Mouse (Mus musculus) forebrain, embryonic 10.5 days (tissue): ENCODE measurements around the gene Dcst1. TPM values are rescaled to one million over a fixed set of nuclear protein-coding genes. Genes with fewer than 3 reads are reported as not detected.

Experiments used
- DNase-seq: peaks from one replicate; pipeline ENCODE4 v3.0.0-alpha.2; 2017; ENCODE audit warnings: low spot score; ENCODE audit errors: extremely low spot score
- H3K27ac ChIP-seq: fragments of 300-500 bp; sonication (generic); 2 replicates; pipeline ENCODE4 v1.5.1; 2016; ENCODE audit warnings: mild to moderate bottlenecking
- H3K27me3 ChIP-seq: fragments of 300-500 bp; sonication (generic); 2 replicates; pipeline ENCODE4 v1.6.1; 2016; ENCODE audit warnings: mild to moderate bottlenecking; ENCODE audit not compliant: poor library complexity, severe bottlenecking
- H3K36me3 ChIP-seq: fragments of 300-500 bp; sonication (generic); replicated peaks from 2 replicates; pipeline ENCODE4 v1.6.1; 2016; ENCODE audit warnings: mild to moderate bottlenecking, moderate library complexity
- H3K4me1 ChIP-seq: fragments of 300-500 bp; sonication (generic); 2 replicates; pipeline ENCODE4 v1.6.1; 2016
- H3K4me3 ChIP-seq: fragments of 300-500 bp; sonication (generic); 2 replicates; pipeline ENCODE4 v1.5.1; 2016; ENCODE audit warnings: mild to moderate bottlenecking, moderate library complexity
- H3K9me3 ChIP-seq: fragments of 300-500 bp; sonication (generic); 2 replicates; pipeline ENCODE4 v1.6.1; 2016; ENCODE audit warnings: mild to moderate bottlenecking, moderate library complexity
- WGBS: fragments of 180-500 bp; shearing (Covaris S2); methylation state at CpG from one replicate; pipeline ENCODE4 v1.1.7; 2016; 5-methylcytosine and 5-hydroxymethylcytosine counted together
- polyA plus RNA-seq: library from polyadenylated mRNA; unstranded; fragments of >200 nt; fragmentation: Nextera tagmentation; extraction: Ambion mirVana; gene quantifications from 2 replicates; pipeline ENCODE4 v1.2.1, GENCODE M21; 2016

The Dcst1 gene
- 0.23 TPM in 1 of 2 replicates, not detected in the other for polyA plus RNA-seq

DNA sequence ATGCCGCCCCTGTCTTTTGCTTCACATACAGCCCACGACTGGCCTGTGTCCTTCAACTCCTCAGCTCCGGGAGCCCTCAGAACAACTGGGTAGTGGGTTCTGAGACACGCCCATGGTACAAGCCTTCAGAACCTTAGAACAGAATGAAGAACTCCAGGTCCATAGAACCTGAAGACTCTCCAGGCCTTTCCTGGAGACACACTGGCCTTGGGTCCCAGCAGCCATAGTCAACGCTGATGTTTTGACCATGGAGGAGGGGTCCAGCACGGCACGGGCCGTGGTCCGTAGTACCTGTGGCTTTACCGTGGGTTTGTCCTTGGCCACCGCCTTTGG is at the start of gene Dcst1:
Dcst1 (minus strand) TSS at position 101 of the 333 bp plus-strand sequence.
- peaks cover 23% of the 10 kb centered on the region for H3K4me1 ChIP-seq
- H3K27me3 ChIP-seq: peaks cover 15% of the 10 kb centered on the region; the same call in 1 of the 2 replicates
- WGBS: 88% methylated on average over 11 of the region's 11 CpGs
- DNase-seq: no peak
- H3K4me3 ChIP-seq: no peak within 1 kb of the TSS
- H3K36me3 ChIP-seq: no peaks in the 10 kb centered on the region
- H3K27ac ChIP-seq: peak within 1 kb of the TSS; percentile 12; the same call in 1 of the 2 replicates
- no peaks in the 10 kb centered on the region for H3K9me3 ChIP-seq

DNA sequence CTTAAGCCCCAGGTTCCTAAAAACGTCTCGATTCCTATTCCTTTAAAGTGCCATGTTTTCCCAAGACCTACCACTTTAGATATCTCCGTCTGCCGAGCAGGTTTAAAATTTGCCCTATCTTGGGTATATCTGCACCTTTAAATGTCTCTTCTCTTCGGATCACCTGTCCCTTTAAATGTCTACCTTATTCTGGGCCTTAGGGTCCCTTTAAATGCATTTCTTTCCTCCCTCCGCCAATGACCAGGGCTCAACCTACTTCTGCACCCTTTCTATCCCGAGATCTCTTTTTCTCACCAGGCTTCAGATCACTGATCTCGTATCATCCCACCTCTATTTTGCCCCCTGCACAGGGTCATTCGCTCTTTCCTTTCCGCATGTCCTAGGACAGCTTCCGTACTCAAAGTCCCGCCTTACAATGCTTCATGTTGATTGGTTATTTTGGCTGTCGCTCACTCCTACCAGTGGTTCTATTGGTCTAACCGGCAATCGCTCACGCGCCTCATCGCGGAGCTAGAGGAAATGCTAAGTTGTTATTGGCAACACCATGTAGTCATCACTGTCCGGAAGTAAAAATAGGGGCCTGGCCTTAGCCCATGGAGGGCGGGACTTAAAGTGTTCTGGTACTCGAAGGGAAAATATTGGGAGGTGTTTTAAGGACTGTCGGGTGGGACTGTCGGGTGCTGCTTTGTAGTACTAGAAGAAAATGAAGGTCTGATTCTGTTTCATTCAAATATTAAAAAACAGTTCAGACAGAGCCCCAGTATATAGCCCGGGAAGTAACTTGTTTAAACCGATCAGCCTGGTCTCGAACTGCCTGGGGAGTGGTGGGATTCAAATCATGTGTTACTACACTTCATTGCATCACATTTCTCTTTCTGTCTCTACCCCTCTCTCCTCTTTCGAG is 46.7 kb upstream of the Dcst1 start, which contains the start of gene Flad1:
Flad1 (minus strand) TSS at position 381 of the 904 bp plus-strand sequence.
- peaks cover 62% of the 10 kb centered on the region for H3K36me3 ChIP-seq
- DNase-seq: peak; percentile 95
- peak within 1 kb of the TSS; percentile 82 for H3K27ac ChIP-seq
- 8% methylated on average over 28 of the region's 28 CpGs for WGBS
- no peaks in the 10 kb centered on the region for H3K9me3 ChIP-seq
- peaks cover 21% of the 10 kb centered on the region for H3K4me1 ChIP-seq
- H3K4me3 ChIP-seq: peak within 1 kb of the TSS; percentile 67
- no peaks in the 10 kb centered on the region for H3K27me3 ChIP-seq

GRCm38 (mm10) chr3:89410864-89411263 is 45.8 kb upstream of the Dcst1 start:
- Histone ChIP-seq H3K4me1 (peaks cover 14% of the 10 kb centered on the region), H3K27me3 (no peaks in the 10 kb centered on the region), H3K4me3 (peak overlapping the region; percentile 67), H3K36me3 (peaks cover 55% of the 10 kb centered on the region), H3K27ac (peak overlapping the region; percentile 82), H3K9me3 (no peaks in the 10 kb centered on the region)
- DNase-seq: no peak
- 84% methylated on average over 10 of the region's 10 CpGs for WGBS

GRCm38 (mm10) chr3:89409701-89410100 is 44.6 kb upstream of the Dcst1 start:
- Histone ChIP-seq H3K27me3 (no peaks in the 10 kb centered on the region), H3K9me3 (no peaks in the 10 kb centered on the region), H3K4me3 (no peak overlapping the region), H3K27ac (no peak overlapping the region), H3K36me3 (peaks cover 52% of the 10 kb centered on the region), H3K4me1 (peaks cover 14% of the 10 kb centered on the region)
- 95% methylated on average over 3 of the region's 3 CpGs for WGBS
- DNase-seq: no peak

DNA sequence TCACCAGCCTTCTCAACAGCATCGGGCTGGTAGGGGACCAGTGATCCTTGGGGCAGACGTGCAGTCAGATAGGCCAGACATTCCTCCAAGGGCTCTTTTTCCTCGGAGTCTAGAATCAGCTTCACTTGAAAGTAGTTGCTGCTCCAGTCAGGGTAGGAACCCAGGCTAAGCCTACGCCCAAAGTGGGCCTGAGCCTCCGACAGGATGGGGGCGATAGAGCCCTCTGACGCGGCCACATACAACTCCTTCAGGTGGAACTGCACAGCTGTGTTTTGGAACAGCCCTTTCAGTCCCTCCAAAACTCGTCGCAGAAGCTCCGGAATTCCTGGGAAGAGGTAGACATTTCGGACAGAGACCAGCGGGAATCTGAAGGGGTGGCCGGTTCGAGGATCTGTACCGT is 43.4 kb upstream of the Dcst1 start:
- Histone ChIP-seq H3K27ac (no peak overlapping the region), H3K27me3 (no peaks in the 10 kb centered on the region), H3K36me3 (peaks cover 51% of the 10 kb centered on the region), H3K4me1 (peaks cover 14% of the 10 kb centered on the region), H3K4me3 (peak overlapping the region; percentile 6; the same call in 1 of the 2 replicates), H3K9me3 (no peaks in the 10 kb centered on the region)
- no peak for DNase-seq
- WGBS: 66% methylated on average over 16 of the region's 16 CpGs

GRCm38 (mm10) chr3:89406887-89407286 is 41.8 kb upstream of the Dcst1 start:
- Histone ChIP-seq H3K36me3 (peaks cover 58% of the 10 kb centered on the region), H3K4me3 (no peak overlapping the region), H3K9me3 (no peaks in the 10 kb centered on the region), H3K4me1 (peaks cover 10% of the 10 kb centered on the region), H3K27me3 (no peaks in the 10 kb centered on the region), H3K27ac (no peak overlapping the region)
- no peak for DNase-seq
- 92% methylated on average over 6 of the region's 6 CpGs for WGBS

- 81% methylated on average over 5 of the region's 5 CpGs for WGBS
- no peaks in the 10 kb centered on the region for H3K9me3 ChIP-seq
- 0 out of 2 replicates have a peak within 1 kb of the TSS, but pooled peaks have one; percentile 8 for H3K4me3 ChIP-seq
- DNase-seq: no peak
- no peaks in the 10 kb centered on the region for H3K27me3 ChIP-seq
- H3K36me3 ChIP-seq: peaks cover 62% of the 10 kb centered on the region
- H3K27ac ChIP-seq: no peak within 1 kb of the TSS
- no peaks in the 10 kb centered on the region for H3K4me1 ChIP-seq
These were observed 37.6 kb upstream of the Dcst1 start, which contains the start of gene Lenep for GRCm38 (mm10) chr3:89402693-89403092. Gene Lenep, minus strand, starts transcription at chr3:89402793.

DNA sequence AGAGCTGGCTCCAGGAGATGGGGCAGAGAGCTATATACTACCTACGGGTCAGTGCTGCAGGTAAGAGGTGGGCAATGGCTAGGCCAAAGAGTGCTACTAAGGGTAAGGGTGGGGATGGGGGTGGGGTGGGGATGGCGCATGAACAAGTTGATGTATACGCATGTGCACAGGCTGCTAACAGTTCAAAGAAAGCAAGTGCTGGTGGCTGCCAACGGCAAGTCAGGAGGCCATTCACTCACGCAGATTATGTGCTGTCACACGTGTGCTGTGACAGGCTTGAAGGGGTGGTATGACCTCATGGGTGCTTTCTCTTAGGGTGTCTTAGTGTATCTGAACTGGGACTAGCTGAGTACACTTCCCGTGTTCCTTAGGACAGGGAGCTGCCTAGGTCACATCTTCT is 36.3 kb upstream of the Dcst1 start:
- WGBS: 89% methylated on average over 7 of the region's 7 CpGs
- peaks cover 7% of the 10 kb centered on the region for H3K4me1 ChIP-seq
- H3K27me3 ChIP-seq: no peaks in the 10 kb centered on the region
- no peaks in the 10 kb centered on the region for H3K9me3 ChIP-seq
- no peak overlapping the region for H3K27ac ChIP-seq
- peaks cover 53% of the 10 kb centered on the region for H3K36me3 ChIP-seq
- no peak overlapping the region for H3K4me3 ChIP-seq
- no peak for DNase-seq

GRCm38 (mm10) chr3:89396654-89397005 is 31.6 kb upstream of the Dcst1 start:
- Histone ChIP-seq H3K4me3 (peak overlapping the region; percentile 75), H3K36me3 (peaks cover 14% of the 10 kb centered on the region), H3K9me3 (no peaks in the 10 kb centered on the region), H3K27ac (peak overlapping the region; percentile 90), H3K27me3 (peaks cover 23% of the 10 kb centered on the region), H3K4me1 (peaks cover 54% of the 10 kb centered on the region)
- 3% methylated on average over 4 of the region's 4 CpGs for WGBS
- DNase-seq: no peak

DNA sequence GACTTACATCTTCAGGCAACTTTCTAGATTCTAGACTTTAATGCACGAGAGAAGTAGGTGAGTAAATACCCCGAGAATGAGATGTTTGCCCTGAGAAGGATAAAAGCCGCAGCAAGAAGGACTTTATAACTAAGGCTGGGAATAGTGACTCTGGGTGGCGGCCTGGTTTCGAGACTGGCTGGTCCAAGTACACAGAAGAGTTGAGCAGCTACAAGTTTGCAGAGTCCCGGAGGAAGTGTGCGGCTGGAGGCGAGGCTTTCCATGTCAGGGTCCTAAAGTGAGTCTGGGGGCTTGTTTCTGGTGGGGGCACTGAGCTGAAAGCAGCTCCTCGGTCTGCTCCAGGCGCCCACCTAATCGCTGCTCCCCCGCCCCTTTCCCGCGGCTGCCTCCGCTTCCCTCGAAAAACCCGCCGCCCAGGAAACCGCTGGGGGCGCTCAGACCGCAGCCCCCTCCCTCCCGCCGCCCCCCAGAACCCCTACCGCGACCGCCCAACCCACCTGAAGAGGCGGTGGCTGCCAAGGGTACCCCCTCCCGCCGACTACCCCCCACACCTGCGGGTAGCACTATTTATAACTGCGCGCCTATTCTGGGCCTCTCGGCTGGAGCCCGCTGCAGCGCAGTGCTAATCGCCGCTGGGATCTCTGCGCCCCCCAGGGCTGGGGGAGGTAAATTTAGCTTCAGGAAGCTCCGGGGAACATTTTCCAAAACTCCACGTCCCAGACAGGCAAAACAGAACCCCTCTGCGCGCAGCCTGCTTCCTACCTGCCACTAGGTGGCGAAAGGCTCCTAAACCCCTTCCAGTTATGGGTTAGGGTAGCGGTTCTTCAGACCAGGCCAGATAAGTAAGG is 31.0 kb upstream of the Dcst1 start:
- H3K9me3 ChIP-seq: no peaks in the 10 kb centered on the region
- H3K27me3 ChIP-seq: peaks cover 29% of the 10 kb centered on the region
- peak; percentile 77 for DNase-seq
- peaks cover 8% of the 10 kb centered on the region; the same call in 1 of the 2 replicates for H3K36me3 ChIP-seq
- peak overlapping the region; percentile 90 for H3K27ac ChIP-seq
- WGBS: under 1% methylated on average over 40 of the region's 44 CpGs
- peaks cover 60% of the 10 kb centered on the region for H3K4me1 ChIP-seq
- peak overlapping the region; percentile 75 for H3K4me3 ChIP-seq

DNA sequence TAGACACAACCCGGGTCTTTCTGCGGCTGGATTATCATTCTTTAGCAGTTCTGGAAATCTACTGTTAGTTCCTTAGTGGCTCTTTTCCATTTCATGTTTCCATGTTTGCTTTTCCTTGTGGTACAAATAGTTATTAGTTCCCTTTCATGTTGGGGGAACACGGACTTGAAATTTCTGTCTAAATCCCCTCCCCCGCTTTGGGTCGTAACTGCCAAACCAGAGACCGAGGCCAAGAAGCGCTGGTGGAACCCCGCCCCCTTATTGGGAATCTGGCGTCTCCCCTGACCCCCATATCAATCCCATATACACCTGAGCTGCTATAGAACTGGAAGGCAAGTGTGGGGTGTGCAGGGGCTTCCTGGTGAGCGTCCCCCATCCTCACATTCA is 30.4 kb upstream of the Dcst1 start:
- no peak for DNase-seq
- Histone ChIP-seq H3K4me1 (peaks cover 66% of the 10 kb centered on the region), H3K36me3 (0 out of 2 replicates have a peak, but pooled peaks cover 8% of the 10 kb centered on the region), H3K9me3 (no peaks in the 10 kb centered on the region), H3K4me3 (peak overlapping the region; percentile 75), H3K27me3 (peaks cover 35% of the 10 kb centered on the region), H3K27ac (peak overlapping the region; percentile 90)
- WGBS: under 1% methylated on average over 10 of the region's 10 CpGs

GRCm38 (mm10) chr3:89394894-89395256 is 29.8 kb upstream of the Dcst1 start:
- Histone ChIP-seq H3K27me3 (peaks cover 41% of the 10 kb centered on the region), H3K27ac (peak overlapping the region; percentile 90), H3K36me3 (0 out of 2 replicates have a peak, but pooled peaks cover 2% of the 10 kb centered on the region), H3K4me1 (peaks cover 71% of the 10 kb centered on the region), H3K9me3 (no peaks in the 10 kb centered on the region), H3K4me3 (peak overlapping the region; percentile 75)
- WGBS: under 1% methylated on average over 12 of the region's 12 CpGs
- DNase-seq: peak; percentile 87
